Mouse (Mus musculus) left cerebral cortex, postnatal 25 days (tissue): ENCODE data around the gene Pxk. TPM values are rescaled to one million over a fixed set of nuclear protein-coding genes. Genes with fewer than 3 reads are reported as not detected.
A peak's percentile ranks its signal among the peaks of the same experiment; 100 is the strongest.
"Not testable (repeated sequence)": the region's sequence is repeated elsewhere in the genome, so short reads cannot be mapped to it uniquely, and the experiment has no call there.

Source experiments
- DNase-seq, 2 experiments: peaks; one replicate each; pipeline ENCODE4 v3.0.0; 2022; ENCODE audit warnings: low spot score in 2 of 2, mixed read lengths in 1 of 2
- intact Hi-C: fragments of 180-260 bp; cut with DNase I; formaldehyde crosslinking; loops from one replicate; pipeline ENCODE4 v1.15.1; 2025
- total RNA-seq, 2 experiments: library from RNA; stranded (reverse); gene quantifications; 2 replicates each; pipeline ENCODE4 v1.2.3; 2021

The Pxk gene
- total RNA-seq, 2 experiments from 2014 or later, result 30.2 to 33.4 TPM

DNA sequence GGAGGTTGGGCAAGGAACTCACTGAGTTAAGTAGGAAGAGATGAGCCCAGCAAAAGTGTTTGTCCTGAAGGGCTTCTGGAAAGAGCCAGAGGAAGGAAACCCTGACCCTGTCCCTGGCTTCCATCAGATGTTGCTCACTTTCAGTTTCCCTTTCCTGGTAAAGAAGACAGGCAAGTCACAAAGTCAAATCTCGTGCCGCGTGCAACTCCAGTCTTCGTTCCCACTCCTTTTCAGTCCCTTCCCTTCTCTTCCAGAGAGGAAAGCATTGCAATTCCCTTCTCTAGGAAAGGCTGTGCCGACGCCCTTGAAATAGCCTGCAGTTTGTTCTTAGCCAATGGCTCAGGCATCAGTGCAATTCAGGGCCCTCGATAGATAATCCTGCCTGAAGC is 2.5 kb upstream of the Pxk start:
- no peak for DNase-seq
- intact Hi-C loops, result loop anchor here (5.0 kb wide), 1 partner anchor 117 kb away; the partner anchor contains the start of gene Kctd6

DNA sequence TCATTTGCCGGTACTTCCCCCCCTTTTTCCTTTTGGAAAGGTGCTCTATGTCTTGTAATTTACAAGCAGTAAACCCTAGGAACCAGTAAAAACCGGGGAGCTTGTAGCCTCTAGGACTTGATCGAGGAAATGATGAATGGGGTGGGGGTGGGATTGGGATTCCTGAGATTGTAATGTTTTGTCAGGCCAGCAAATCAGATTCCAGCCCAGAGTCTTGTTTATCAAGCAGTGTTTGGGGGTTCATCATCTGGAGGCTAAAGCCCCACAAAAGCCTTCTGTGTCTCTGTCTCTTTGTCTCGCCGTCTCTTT is 630 bp downstream of the Pxk start:
- intact Hi-C loops, result loop anchor here (5.0 kb wide), 1 partner anchor 114 kb away; the partner anchor contains the start of gene Kctd6

DNA sequence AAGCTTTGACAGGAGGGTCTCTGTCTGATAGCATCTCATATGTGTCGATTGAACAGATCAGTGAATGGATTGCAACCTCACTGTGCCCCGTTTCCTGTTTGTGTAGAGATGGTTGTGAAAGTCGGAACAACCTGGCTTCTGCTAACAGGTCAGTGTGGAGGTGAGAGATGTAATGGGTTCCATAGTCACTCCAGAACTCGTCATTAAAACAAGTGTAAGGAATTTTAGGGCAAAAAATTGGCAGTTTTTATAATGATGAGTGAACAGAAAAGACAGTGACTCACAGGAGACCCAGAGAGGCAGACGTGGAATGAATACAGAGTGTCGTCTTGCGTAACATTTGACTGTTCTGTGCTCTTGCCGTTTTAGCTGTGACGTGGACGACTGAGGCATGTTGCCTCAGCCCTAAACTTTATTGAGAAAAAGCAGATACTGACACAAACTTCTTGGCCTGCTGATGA is 1.6 kb downstream of the Pxk start:
- DNase-seq, result peak; percentile 26 to 63
- intact Hi-C loops, result loop anchor here (5.0 kb wide), 1 partner anchor 113 kb away; the partner anchor contains the start of gene Kctd6

More for the DNA sequence above, 630 bp downstream of the Pxk start:
- no peak for DNase-seq

DNA sequence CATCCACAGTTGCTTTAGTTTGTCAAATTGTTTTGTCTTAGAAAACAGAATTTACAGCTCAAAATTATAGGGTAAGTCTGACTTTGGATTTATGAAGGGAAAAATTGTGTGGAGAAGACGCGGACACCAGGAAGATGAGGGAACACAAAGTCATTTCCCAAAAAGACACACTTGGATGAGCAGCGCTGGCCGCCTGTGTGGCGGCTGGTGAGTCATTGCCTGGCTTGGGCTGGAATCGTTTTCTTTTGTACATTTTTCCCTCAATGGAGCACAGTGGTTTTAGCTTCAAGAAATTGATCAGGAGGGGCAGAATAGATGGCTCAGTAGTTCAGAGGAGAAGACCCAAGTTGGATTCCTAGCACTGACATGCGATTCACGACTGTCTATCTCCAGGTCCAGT is 3.9 kb downstream of the Pxk start:
- intact Hi-C loops, result no loop called here
- peak in 1 of 2 experiments; percentile 46 for DNase-seq

DNA sequence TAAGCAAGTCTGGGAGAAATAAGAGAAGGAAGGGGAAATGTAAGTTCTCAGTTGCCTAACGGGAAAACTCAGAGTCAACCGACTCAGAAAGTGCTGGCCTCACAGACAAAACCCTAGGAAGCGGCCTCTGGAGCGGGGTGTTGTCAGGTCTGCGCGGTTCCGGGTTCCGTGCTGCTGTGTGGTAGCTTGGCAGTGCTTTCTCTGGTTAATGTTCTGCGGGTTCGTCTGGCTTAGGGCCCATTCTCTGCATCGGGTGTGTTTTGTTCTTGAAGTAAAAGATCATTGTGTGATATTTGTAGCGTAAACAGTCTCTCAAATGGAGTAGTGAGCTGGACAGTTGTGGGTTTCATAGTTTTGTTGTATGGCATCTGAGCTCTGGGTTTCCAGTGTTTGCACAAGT is 4.7 kb downstream of the Pxk start:
- DNase-seq, result no peak
- intact Hi-C loops, result no loop called here

DNA sequence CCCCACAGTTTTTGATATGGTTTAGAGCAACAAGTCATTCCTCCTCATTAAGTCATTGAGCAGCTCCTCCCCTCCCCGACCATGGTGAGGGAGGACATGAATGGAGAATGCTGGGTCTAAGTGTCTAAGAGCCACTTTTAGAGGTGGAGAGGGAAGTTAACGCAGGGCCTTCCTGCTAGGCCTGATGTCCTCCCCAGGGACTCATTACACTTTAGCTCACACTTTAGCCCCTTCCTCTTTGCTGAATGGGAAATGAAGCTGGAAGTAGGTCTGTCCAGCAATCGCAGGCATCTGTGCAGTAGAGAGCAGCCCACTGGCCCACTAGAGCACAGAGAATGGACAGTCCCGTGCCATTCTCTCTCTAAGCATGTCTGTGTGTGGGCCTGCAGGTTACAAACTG is 10.0 kb downstream of the Pxk start:
- intact Hi-C loops, result no loop called here
- DNase-seq, result no peak

DNA sequence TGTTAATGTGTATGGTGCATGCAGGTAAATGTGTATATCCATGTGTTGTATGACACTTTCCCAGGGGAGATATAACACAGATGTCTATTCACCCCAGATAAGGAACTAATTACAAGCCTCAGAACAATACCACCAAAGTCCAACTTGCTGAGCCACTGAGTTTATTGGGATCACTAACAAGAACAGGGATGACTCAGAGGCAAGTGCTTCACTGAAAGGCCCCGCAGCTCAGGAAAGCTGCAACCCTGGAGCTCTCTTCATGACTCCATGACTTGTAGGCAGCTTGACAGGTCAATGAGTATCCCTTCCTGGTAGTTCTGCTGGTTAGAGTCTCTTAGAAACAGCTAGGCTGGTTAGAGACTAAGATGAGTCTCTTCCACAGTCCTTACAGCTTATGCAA is 11.0 kb downstream of the Pxk start:
- DNase-seq, result no peak
- intact Hi-C loops, result no loop called here

DNA sequence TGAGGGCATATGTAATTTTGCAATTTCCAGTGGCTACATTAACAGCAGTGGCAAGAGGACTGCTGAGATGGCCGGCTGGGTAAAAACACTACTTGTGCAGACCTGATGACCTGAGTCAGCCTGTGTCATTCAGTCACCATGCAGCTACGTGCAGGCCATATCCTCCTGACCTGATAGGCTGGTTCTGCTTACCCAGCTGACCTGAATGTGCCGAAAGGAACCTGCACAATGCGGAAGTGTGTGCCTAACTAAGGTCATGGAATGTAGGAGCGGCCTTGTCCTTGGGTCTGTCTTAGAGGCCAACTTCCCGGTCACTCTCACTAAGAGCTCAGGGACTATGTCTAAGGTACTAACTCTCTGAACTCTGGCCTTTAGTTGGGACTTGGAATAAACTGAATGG is 13.5 kb downstream of the Pxk start:
- no peak for DNase-seq
- intact Hi-C loops, result no loop called here

DNA sequence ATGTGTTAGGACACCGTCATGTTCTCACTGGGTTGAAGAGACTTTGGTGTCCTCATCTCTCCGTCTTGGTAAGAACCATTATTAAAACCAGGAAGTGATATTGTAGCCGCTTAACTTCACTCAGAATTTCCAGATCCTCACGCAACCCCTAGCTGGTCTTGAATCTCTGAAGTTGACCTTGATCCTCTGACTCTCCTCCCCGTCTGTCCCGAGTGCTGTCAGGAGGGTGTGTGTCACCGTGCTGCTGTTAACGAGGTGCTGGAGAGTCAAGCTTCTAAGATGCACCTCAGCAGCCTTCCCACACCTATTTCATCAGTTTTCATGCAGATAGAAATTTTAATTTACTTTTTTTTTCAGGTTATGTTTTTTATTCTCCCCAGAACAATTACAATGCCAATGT is 14.0 kb downstream of the Pxk start:
- DNase-seq, result no peak
- intact Hi-C loops, result no loop called here

DNA sequence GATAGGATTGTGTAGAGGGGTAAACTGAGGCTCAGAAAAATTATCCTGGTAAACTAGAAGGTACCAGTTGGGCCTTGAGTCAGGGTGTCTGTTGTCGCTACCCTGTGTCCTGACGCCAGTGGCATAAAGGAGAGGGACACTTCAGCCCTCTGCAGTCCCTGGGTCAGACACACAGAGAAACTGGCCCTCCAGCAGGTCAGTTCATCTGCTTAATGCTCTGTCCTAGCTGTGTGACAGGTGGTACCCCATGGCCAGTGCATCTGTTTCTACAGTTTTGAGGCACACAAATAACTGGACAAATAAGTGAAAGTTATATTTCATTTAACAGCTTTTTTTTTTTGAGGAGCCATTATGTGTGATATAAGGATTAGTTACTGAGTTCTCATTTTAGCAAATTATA is 15.6 kb downstream of the Pxk start:
- intact Hi-C loops, result loop anchor here (2.0 kb wide), 1 partner anchor 17 kb away; no protein-coding TSS in a partner anchor
- DNase-seq, result no peak

DNA sequence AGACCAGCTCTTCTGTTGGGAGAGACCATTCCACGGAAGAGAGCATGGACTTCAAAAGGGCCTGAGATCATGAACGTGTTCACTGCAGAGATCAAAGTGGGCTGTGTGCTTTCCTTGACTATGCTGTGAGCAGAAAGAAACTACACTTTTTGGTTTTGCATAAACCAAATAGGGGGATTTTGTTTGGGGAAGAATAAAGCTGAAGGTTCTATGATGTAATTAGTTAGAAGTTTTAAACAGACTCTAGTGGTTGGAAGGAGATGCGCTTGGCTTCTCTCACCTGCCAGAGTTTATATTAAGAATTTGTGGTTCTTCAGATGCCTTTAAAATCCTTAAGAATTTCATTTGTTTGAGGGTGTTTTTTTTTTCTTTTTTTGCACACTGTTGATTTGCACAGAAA is 16.3 kb downstream of the Pxk start:
- no peak for DNase-seq
- intact Hi-C loops, result loop anchor here (2.0 kb wide), 1 partner anchor 18 kb away; no protein-coding TSS in a partner anchor

DNA sequence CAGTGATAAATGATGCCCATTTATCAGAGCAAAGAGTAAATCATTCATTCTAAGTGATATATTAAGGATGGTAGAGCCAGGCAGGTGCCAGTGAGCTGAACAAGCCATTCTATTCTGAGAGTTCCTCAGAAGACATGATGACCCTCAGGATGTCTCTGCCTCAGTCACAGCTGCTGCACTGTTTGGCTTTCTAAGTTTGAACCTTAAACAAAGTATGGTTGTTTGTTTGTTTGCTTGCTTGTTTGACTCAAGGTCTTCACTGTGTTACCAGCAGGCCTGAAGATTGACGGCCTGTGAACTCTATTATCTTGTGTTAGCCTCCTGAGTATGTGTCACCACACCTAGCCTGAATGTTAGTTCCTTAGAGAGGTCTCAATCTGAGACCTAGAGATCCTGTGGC is 16.7 kb downstream of the Pxk start:
- intact Hi-C loops, result loop anchor here (2.0 kb wide), 1 partner anchor 18 kb away; no protein-coding TSS in a partner anchor
- no peak for DNase-seq

DNA sequence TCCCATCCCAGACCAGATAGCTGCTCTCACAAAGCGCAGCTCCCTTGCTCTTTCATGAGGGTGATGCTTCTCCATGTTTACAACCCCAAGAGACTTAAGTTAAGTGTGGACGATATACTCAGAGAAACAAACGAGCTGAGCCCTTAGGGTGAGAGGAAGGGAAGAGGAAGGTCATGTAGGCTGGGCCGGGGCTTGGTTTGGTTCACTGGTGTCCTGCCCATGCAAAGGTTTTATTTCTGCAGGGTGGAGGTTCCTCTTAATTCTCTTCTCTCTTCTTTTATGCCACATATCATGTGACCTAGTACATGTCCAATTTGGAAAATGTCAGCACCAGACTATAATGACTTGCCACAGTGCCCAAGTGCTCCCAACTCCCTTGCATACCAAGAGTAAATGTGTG is 17.8 kb downstream of the Pxk start:
- no peak for DNase-seq
- intact Hi-C loops, result loop anchor here (2.0 kb wide), 1 partner anchor 19 kb away; no protein-coding TSS in a partner anchor

DNA sequence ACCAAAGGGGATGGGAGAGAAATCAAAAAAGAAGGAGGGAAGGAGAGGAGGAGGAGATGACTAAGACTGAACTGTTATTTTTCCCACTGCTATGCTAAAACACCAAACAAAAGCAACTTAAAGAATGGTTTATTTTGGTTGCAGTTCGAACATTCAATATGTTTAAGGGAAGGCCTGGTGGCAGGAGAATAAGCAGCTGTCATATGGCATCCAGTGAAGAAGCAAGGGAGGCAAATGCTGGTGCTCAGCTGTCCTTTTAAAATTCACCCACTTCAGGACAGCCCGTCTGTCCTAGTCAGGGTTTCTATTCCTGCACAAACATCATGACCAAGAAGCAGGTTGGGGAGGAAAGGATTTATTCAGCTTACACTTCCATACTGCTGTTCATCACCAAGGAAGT is 19.4 kb downstream of the Pxk start:
- DNase-seq, result peak in 1 of 2 experiments; percentile 32
- intact Hi-C loops, result no loop called here

DNA sequence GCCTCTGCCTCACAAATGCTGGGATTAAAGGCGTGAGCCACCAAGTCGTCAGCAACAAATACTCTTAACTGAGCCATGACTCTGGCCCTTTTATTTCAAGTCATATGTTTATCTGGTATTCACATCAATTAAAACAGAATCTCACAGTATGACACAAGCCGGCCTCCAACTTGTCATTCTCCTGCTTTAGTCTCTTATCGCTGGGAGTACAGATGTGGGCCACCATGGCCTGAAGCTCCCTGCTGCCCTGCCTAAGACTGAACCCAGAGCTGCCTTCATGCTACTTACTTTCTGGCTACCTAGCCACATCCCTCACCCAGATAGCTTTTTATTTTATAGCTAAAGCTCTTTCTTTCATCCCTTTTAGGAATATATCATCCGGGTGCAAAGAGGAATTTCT is 21.4 kb downstream of the Pxk start:
- no peak for DNase-seq
- intact Hi-C loops, result no loop called here

DNA sequence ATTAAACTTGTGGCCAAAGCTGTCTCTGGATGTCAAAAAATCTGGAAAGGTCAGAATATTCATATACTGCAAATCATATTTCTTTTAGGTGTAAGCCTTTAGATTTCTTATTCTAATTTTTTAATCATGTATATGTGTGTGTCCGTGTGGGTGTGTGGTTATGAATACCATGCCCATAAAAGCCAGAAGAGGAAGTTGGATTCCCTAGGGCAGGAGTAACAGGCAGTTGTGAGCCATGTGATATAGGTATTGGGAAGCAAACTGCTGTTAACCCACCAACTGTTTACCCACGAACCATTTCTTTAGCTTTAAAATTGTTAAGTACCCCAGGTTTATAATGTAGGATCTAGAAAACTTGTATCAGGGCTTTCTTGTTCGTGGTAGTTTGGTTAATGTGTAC is 21.9 kb downstream of the Pxk start:
- DNase-seq, result no peak
- intact Hi-C loops, result no loop called here

DNA sequence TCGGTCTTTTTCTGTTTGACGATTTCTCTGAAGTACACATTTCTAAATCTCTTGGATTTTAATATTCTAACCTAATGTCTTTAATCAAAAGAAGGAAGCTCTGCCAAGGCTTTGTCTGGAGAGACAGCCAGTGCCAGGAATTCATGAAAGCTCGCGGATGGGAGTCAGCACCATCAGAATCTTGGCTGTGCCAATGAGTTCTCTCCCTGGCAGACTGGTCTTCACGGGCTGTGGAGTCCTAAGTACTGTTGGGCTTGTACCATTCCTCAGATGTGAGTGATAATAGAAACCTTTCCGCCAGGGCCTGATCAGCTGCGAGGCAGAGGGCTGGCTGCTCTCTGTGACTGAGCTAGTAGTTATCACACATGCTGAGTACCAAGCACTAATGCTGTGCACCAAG is 25.1 kb downstream of the Pxk start:
- no peak for DNase-seq

DNA sequence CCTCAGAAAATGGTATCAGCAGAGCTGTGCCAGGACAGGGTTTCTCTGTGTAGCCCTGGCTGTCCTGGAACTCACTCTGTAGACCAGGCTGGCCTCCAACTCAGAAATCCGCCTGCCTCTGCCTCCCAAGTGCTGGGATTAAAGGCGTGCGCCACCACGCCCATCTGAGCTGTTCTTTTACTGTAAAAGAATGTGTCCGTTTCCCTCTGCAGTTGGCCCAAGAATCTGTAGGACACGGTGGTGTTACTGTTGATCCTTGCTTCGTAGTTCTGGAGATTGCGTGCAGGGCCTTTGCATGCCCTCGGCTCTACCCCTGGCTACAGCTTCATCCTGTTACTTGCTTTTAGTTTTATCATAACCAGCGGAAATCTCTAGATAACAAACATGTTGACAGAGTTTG is 25.6 kb downstream of the Pxk start:
- intact Hi-C loops, DNase-seq: not testable (repeated sequence)

More for the DNA sequence above, 25.1 kb downstream of the Pxk start:
- intact Hi-C loops, result no loop called here

DNA sequence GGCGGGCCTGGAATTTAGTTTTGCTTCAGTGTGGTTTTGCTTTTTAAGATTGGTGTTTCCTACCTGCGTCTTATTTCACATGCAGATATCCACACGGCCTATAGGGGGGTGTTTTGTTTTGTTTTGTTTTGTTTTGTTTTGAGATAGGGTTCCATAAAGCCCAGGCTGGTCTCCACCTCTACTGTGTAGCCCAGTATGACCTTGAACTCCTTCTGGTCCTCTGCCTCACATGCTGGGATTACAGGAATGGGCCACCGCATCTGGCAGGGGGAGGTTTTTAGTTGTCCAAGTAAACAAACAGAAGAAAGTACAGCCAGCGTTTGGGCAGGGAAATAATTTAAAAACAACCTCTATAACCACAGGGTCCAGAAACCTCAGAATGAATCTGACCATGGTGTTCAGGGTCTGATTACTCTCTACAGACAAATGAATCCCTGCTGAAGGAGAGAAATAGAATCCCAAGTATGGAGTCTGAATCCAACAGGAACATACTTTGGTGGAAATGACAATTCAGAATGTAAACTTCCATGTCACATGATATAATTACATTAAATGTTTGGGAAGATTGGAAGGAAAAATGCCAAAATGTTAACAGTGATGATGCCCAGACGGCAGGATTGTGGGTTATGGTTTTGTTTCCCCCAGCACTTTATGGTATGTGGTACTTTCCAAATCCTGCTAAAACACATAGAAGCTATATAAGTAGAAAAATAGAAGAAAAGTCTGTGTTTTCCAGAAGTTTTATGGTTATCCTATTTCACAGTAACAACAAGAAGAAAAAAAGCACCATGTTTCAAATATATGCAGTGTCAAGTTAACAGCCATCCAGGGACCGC is 26.3 kb downstream of the Pxk start:
- DNase-seq, result no peak
- intact Hi-C loops, result no loop called here

DNA sequence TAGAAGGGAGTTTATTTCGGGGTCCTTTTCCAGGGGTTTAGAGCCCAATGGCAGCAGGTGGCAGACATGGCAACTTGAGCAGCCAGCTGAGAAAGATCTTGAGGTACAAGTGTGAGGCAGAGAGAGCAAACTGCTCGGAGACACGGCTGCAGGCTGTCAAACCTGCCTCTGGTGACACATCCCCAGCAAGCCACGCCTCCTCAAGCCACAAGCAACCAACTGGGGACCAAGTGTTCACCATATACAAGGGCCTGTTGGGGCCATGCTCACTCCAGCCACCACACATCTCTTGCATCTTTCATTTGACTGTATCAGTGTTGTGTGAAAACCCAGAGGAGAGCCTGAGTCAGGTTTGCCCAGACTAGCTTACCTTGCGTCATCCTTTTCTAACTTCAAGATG is 30.0 kb downstream of the Pxk start:
- intact Hi-C loops, result no loop called here
- DNase-seq, result no peak

DNA sequence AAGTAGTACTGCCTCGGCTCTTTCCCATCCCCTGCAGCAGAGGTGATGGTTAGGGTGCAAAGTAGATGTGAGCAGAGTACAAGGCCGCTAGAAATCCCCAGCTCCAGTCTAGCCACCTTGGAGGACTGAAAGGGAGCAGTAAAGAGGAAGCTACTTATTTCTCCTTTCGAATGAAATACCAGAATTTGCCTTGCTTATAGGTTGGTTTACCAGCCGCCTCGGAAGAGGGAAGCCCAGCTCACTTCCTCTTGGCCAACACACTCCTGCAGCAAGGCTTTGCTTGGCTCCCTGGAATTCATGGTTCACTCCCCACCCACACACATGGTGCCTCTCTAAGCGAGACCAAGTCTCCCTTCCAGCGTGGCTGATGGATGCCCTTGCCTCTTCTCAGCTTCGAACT is 34.8 kb downstream of the Pxk start:
- intact Hi-C loops, result no loop called here

More for the DNA sequence above, 34.8 kb downstream of the Pxk start:
- peak in 1 of 2 experiments; percentile 31 for DNase-seq
